Mouse (Mus musculus): ENCODE results near the gene Rxra.

Rxra gene

DNA sequence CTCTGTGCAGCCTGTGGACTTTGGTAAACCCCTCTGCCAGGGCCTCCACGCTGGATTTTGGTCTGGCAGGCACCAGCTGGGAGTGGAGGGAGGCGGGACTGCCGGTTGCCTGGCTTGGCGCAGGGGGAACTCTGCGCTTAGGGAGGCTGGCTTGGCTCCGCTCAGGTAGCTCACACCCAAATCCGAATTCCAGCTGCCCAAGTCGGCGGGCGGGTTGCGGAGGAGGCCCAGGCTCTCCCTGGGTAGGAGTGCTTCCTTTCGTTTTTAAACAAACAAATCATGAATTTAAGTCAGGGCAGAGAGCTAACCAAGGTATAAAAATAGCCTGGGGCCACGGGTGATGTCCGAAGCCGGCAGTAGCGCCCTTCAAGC lies at the start of gene Rxra:
Gene Rxra (plus strand): TSS at position 335 of the 372 bp plus-strand sequence.
- DNase-seq (ENCODE audit: low read depth, low spot score), result no peak

- DNase-seq (ENCODE audit: low read depth, low spot score), result no peak
These were observed 49.6 kb upstream of the Rxra start for GRCm38 (mm10) chr2:27626604-27627003.

DNA sequence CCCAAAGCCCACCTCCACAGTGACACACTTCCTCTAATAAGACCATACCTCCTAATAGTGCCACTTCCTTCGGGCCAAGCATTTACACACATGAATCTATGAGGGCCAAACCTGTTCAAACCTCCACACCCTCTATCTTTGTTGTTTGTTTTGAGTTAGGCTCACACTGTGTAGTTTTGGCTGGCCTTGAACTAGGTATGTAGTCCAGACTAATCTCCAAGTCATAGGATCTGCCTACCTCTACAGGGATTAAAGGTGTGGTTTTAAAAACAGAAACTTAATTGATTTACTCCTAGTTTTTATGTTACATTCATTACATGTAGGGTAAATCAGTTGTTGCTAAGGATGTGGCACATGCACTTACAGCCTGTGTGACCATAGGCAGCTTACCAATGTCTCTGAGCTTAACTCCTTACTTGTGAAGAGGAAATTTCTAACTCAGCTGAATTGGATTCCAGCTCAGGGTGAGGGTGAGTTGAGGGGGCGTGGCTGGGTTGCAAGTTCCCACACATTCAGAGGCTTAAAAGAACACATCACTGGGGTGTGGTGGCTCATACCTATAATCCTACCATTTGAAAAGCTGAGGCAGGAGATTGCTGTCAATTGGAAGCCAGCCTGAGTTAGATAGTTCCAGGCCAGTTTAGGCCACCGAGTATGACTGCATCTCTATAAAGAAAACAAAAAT lies 45.5 kb upstream of the Rxra start:
- DNase-seq (ENCODE audit: low read depth, low spot score), result no peak

GRCm38 (mm10) chr2:27633471-27633870 lies 42.8 kb upstream of the Rxra start:
- DNase-seq (ENCODE audit: low read depth, low spot score), result no peak

DNA sequence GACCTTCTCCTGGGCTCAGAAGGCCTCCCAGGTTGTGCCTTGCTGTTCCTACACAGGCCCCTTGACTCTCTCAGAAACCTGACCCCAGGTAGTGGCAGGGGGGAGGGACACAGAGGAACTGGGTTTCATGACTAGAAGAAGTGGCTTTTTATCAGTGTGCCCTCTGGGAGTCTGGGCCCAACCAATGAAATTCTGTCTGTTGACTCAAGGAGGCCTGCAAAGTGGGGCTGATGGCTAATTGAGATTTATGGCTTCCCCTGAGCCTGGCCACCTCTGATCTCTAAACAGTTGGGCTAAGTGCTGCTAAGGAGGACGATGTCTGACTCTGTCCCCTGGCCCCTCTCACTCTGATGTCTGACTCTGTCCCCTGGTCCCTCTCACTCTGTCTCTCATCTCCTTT lies 42.2 kb upstream of the Rxra start:
- no peak for DNase-seq (ENCODE audit: low read depth, low spot score)

- DNase-seq (ENCODE audit: low read depth, low spot score), result no peak
These were observed 41.0 kb upstream of the Rxra start for GRCm38 (mm10) chr2:27635147-27635738.

DNA sequence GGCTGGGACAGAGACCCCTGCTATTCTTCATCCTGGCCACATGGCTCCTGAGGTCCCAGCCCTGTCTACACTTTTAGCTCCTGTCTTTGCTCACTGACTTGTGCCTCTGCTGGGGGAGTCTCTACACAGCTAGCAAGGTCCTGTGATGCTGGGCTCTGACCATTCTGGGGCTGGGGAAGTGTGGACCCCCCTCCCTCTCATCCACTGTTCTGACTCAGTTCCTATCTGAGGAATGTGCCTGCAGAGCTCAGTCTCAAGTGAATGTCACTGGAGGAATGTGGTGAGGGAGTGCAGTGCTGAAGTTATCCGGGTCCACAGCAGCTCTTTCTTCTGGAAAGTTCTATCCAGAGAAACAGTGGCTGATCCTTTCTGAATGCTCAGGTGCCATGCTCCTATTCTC lies 39.4 kb upstream of the Rxra start:
- DNase-seq (ENCODE audit: low read depth, low spot score), result no peak

- DNase-seq (ENCODE audit: low read depth, low spot score), result no peak
These were observed 38.9 kb upstream of the Rxra start for GRCm38 (mm10) chr2:27637281-27637896.

- no peak for DNase-seq (ENCODE audit: low read depth, low spot score)
These were observed 36.5 kb upstream of the Rxra start for GRCm38 (mm10) chr2:27639631-27640334.

- no peak for DNase-seq (ENCODE audit: low read depth, low spot score)
These were observed 35.2 kb upstream of the Rxra start for GRCm38 (mm10) chr2:27640900-27641479.

DNA sequence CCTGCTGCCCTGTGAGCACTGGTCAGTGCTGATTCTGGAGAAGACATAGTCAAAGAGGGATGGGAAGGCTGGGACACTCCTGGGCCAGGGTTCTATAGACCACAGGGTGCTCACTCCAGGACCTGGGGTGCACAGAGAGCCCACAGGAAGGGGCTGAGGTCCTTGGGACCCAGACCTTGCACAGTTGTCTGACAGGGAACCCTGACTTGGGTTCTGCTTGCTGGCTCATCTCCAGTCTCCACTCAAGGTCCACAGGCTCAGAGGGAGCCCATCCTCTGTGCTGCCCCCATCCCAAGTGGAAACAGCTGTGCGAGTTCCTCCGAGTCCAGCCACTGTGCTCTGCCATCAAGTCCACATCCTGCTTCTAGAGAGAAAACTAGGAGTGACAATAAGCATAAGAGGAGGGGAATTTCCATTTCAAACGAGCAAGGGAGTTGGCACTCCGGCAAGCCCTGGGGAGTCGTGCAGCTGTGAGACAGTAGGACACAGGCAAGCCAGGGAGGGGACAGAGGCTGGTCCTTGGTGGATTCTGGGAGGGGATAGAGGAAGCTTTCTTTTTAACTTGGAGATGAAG lies 31.6 kb upstream of the Rxra start:
- no peak for DNase-seq (ENCODE audit: low read depth, low spot score)

DNA sequence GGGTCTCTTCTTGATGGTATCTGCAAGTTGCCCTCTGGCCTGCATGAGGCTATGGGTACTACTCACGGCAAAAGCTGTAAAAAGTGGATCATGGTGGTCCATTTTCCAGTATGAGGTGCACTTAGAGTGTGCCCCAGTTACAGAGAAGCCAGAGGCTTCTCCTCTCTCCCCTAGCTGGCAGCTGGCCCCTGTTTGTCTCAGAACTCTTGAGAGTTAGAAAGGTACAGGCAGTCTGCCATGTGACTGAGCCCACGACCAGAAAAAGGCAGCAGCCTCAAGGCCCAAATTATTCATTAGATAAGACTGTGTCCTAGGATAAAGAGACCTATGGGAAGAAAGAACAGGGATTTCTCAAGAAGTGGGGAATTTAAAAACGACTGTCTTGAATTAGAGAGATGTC lies 30.8 kb upstream of the Rxra start:
- DNase-seq (ENCODE audit: low read depth, low spot score), result no peak

GRCm38 (mm10) chr2:27649862-27650661 lies 26.2 kb upstream of the Rxra start:
- DNase-seq (ENCODE audit: low read depth, low spot score), result no peak

GRCm38 (mm10) chr2:27650991-27651390 lies 25.2 kb upstream of the Rxra start:
- DNase-seq (ENCODE audit: low read depth, low spot score), result no peak

GRCm38 (mm10) chr2:27653496-27654030 lies 22.7 kb upstream of the Rxra start:
- DNase-seq (ENCODE audit: low read depth, low spot score), result no peak

DNA sequence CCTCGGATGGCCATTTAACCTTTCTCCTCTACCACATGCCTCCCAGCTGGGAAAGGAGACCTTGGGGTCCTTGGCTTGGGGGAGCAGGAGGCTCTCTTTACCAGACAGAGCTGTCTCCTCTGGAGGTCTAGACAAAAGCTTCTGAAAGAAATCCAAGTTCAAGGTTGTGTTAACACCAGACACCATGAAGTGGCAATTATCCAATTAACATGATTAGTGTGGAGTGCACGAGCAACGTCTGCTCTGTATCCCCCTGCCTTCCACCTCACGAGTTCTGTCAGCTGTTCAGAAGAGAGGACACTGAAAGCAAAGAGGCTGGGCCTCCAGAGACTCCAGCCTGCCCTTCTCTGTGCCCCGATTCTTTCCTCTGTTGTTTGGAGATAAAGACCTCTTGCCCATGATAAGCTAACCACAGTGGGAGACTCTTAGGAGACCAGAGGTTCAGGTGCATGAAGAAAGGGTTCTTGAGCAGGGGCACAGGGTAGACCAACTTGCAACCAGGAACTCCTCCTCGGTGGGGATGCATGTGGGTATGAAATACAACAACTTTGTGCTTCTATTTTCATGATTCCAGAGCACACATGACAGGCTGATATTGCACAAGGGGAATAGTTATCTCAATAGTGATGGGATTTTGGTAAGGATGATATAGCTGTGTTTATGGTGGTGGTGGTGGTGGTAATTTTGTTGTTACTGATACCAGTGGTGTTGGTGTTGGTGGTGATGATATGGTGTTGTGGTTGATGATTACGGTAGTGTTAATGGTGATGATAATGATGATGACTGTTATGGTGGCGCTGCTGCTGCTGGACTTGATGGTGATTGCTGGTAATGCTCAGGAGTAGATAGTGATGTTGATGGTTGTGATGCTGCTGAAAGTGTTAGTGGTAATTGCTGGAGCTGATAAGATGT lies 21.7 kb upstream of the Rxra start:
- no peak for DNase-seq (ENCODE audit: low read depth, low spot score)

GRCm38 (mm10) chr2:27656576-27656975 lies 19.7 kb upstream of the Rxra start:
- no peak for DNase-seq (ENCODE audit: low read depth, low spot score)

GRCm38 (mm10) chr2:27665284-27665683 lies 11.0 kb upstream of the Rxra start:
- no peak for DNase-seq (ENCODE audit: low read depth, low spot score)

DNA sequence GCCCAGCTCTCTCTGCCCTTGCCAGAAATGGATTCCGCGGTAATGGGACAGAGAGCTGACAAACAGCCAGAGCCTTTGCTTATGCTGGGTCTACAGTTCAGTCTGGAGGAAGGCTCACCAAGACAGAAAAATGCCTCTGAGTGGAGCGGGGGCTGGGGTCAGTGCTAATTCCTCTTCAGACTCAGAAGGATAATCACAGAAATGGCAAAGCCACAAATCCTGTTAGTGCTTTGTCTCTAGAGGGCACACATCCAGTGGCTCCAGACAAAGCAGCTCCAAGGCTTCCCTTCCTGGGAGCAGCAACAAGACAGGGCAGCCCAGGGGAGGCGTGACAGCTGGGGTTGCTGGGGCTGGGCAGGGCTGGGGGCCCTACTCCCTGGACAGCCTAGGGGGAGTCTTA lies 9.5 kb upstream of the Rxra start:
- DNase-seq (ENCODE audit: low read depth, low spot score), result peak; percentile 45

GRCm38 (mm10) chr2:27667677-27668076 lies 8.6 kb upstream of the Rxra start:
- no peak for DNase-seq (ENCODE audit: low read depth, low spot score)

Measured in retina, postnatal 7 days (tissue).